ENCODE assay signal across 8 mouse cellular contexts in the genomic region with DNA sequence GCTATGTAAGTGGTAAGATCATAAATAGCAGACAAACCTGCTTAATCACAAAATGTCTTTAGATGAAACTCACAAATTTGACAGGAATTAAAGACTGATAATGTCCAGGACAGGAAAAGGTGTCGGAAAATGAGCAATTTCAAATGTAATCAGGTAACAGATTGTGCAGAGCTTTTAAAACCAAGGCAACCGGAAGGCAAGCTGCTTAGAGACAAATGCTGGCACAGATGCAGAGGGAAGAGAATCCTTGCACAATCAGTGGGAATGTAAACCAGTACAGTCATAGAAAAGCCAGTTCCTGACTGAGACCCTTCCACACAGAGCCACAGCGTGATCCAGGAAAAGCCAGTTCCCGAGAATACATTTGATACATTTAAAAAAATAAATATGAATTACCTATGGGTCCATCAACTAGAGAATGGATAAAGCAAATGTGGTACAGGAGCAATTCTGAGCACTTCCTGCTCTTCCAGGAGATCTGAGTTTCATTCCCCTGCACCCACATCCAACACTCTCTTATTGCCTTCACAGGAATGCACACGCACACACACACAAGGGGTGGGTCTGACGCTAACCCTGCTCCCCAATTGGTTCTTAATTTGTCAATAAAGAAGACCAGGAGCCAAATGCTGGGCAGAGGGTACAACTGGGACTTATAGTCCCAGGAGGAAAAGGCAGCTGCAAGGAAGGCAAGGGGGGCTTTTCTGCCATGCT. TPM values are rescaled to one million over a fixed set of nuclear protein-coding genes. Genes with fewer than 3 reads are reported as not detected.
DNase-seq lines count a peak whose midpoint lies in the region; ATAC-seq lines count a peak whose summit lies in the region.
"Had no signal": no experiment of that assay in that cellular context is flagged by ENCODE, and none has a peak within 500 bp of the region (broad histone marks: within the 10 kb centered on the region; RNA-seq: fewer than 3 reads in every experiment).

No protein-coding gene starts in this region.

- no peak for ATAC-seq in megakaryocyte, adult 5-6 weeks (ENCODE audit: poor library complexity, severe bottlenecking)

- DNase-seq in left cerebral cortex, postnatal 25 days (ENCODE audit: low spot score in 2 of 2) = peak; percentile 15 to 18
- DNase-seq in left cerebral cortex, adult 18-20 months (ENCODE audit: low spot score in 2 of 2) = no peak
- DNase-seq in Muller cell, postnatal 12 days (ENCODE audit: inconsistent ontology term) = peak; percentile 6
- DNase-seq in brain, embryonic 18.5 days (ENCODE audit: low read depth, low spot score) = peak; percentile 30
- peak; percentile 17 to 43 for DNase-seq in layer of hippocampus, adult 8-10 months (ENCODE audit: low spot score in 2 of 2)
- DNase-seq in spleen, adult 18-20 months = no peak
- DNase-seq: thymus, postnatal 25 days had no signal

- intact Hi-C loops in left cerebral cortex, postnatal 25 days (cut with DNase I) = no loop called here

RNA-seq across cellular contexts. Expression of gene Ocln, which starts 26.4 kb away (rescaled TPM):
- 10 to 100 TPM in 1 of 2 experiments, 1 to 10 TPM in 1; 9.2 to 10.6 TPM for total RNA-seq in left cerebral cortex, postnatal 25 days (2021)
- total RNA-seq in left cerebral cortex, adult 18-20 months (2021) = 1 to 10 TPM; 7.5 to 9.4 TPM
- total RNA-seq in layer of hippocampus, adult 8-10 months (2022) = 10 to 100 TPM in 3 of 4 experiments, 1 to 10 TPM in 1; 10.0 to 14.1 (median 11.3) TPM
- total RNA-seq in megakaryocyte, adult 5-6 weeks (2015) = not detected in 2 replicates
- not detected in 2 replicates for total RNA-seq in megakaryocyte, adult 5-6 weeks (2017)

RNA-seq across cellular contexts. Expression of gene Gtf2h2, which starts 33.7 kb away (rescaled TPM):
- total RNA-seq in left cerebral cortex, postnatal 25 days (2021) = 10 to 100 TPM; 28.6 to 34.8 TPM
- 10 to 100 TPM; 35.5 to 37.1 TPM for total RNA-seq in left cerebral cortex, adult 18-20 months (2021)
- total RNA-seq in layer of hippocampus, adult 8-10 months (2022) = 10 to 100 TPM; 45.7 to 63.5 (median 57.5) TPM
- 36.7 and 48.1 TPM in 2 replicates for total RNA-seq in megakaryocyte, adult 5-6 weeks (2015)
- total RNA-seq in megakaryocyte, adult 5-6 weeks (2017) = 43.0 and 43.7 TPM in 2 replicates

Comparison
In these comparisons a context has a peak if more than half of its experiments do, and no peak if none do; other contexts are left out.
1. DNase-seq: peak in left cerebral cortex, postnatal 25 days (2 of 2), Muller cell, postnatal 12 days (single experiment), brain, embryonic 18.5 days (single experiment) and layer of hippocampus, adult 8-10 months (2 of 2); none in left cerebral cortex, adult 18-20 months (0 of 2) and spleen, adult 18-20 months (0 of 2).
2. RNA of gene Ocln, which starts 26.4 kb away (total RNA-seq): 10.0 to 14.1 TPM in layer of hippocampus, adult 8-10 months, 9.2 to 10.6 TPM in left cerebral cortex, postnatal 25 days and 7.5 to 9.4 TPM in left cerebral cortex, adult 18-20 months; not detected in megakaryocyte, adult 5-6 weeks; every median in the first group is over 4 times any median in the second.